Mouse (Mus musculus): ENCODE data around the gene Rilpl1.

DNA sequence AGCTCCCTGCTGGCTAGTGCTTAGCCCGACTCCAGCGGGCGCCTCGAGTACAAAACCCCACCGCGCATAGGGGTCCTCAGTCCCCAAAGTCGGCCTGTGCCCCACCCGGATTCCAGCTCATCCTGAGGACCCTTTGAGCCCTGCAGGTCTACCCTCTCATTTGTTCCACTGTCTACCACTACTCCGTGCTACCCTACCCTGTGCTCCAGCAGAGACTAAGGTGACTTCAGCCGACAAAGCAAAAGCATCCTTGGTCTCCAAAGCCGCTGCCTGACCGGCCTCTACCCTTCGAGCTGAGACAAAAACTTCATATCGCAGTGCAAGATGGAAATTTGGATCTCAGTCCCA is 366 bp upstream of the Rilpl1 start:
- TF ChIP-seq CTCF (IDR thresholded peaks at IDR 0.05; ENCODE audit: control insufficient read depth, insufficient read depth, low read length) (no peak), POLR2A (IDR thresholded peaks at IDR 0.05; ENCODE audit: borderline replicate concordance, control insufficient read depth, low read depth, low read length) (no peak)
